Mouse (Mus musculus): ENCODE measurements around the gene Lrpprc.

Gene Lrpprc

GRCm38 (mm10) chr17:84758971-84759370 is 31.6 kb downstream of the Lrpprc start:
- in situ Hi-C loops (cut with MboI, MseI): no loop called here

- in situ Hi-C loops (cut with MboI, MseI): no loop called here
These were observed 32.2 kb downstream of the Lrpprc start for GRCm38 (mm10) chr17:84758374-84758773.

GRCm38 (mm10) chr17:84756090-84756489 is 34.5 kb downstream of the Lrpprc start:
- in situ Hi-C loops (cut with MboI, MseI): no loop called here

- in situ Hi-C loops (cut with MboI, MseI): no loop called here
These were observed 37.1 kb downstream of the Lrpprc start for GRCm38 (mm10) chr17:84753489-84753888.

GRCm38 (mm10) chr17:84752286-84752685 is 38.3 kb downstream of the Lrpprc start:
- in situ Hi-C loops (cut with MboI, MseI): no loop called here

- in situ Hi-C loops (cut with MboI, MseI): no loop called here
These were observed 38.9 kb downstream of the Lrpprc start for GRCm38 (mm10) chr17:84751630-84752191.

GRCm38 (mm10) chr17:84750130-84750529 is 40.5 kb downstream of the Lrpprc start:
- in situ Hi-C loops (cut with MboI, MseI): no loop called here

- in situ Hi-C loops (cut with MboI, MseI): loop anchor here in 1 of 2 experiments (25.0 kb wide), 1 partner anchor 1437 kb away; no protein-coding TSS in a partner anchor
These were observed 41.3 kb downstream of the Lrpprc start for GRCm38 (mm10) chr17:84749297-84749696.

- in situ Hi-C loops (cut with MboI, MseI): loop anchor here in 1 of 2 experiments (25.0 kb wide), 1 partner anchor 1436 kb away; no protein-coding TSS in a partner anchor
These were observed 42.4 kb downstream of the Lrpprc start for GRCm38 (mm10) chr17:84748152-84748682.

GRCm38 (mm10) chr17:84747212-84747611 is 43.4 kb downstream of the Lrpprc start:
- in situ Hi-C loops (cut with MboI, MseI): loop anchor here in 1 of 2 experiments (25.0 kb wide), 1 partner anchor 1435 kb away; no protein-coding TSS in a partner anchor

- in situ Hi-C loops (cut with MboI, MseI): loop anchor here in 1 of 2 experiments (25.0 kb wide), 1 partner anchor 1433 kb away; no protein-coding TSS in a partner anchor
These were observed 45.6 kb downstream of the Lrpprc start for GRCm38 (mm10) chr17:84745001-84745400.

- in situ Hi-C loops (cut with MboI, MseI): loop anchor here in 1 of 2 experiments (25.0 kb wide), 1 partner anchor 1432 kb away; no protein-coding TSS in a partner anchor
These were observed 46.3 kb downstream of the Lrpprc start for GRCm38 (mm10) chr17:84744256-84744655.

GRCm38 (mm10) chr17:84738073-84738797 is 52.4 kb downstream of the Lrpprc start:
- in situ Hi-C loops (cut with MboI, MseI): loop anchor here in 1 of 2 experiments (25.0 kb wide), 1 partner anchor 1426 kb away; no protein-coding TSS in a partner anchor

GRCm38 (mm10) chr17:84736719-84737118 is 53.9 kb downstream of the Lrpprc start:
- in situ Hi-C loops (cut with MboI, MseI): loop anchor here in 1 of 2 experiments (25.0 kb wide), 1 partner anchor 1424 kb away; no protein-coding TSS in a partner anchor

GRCm38 (mm10) chr17:84732612-84733011 is 58.0 kb downstream of the Lrpprc start:
- in situ Hi-C loops (cut with MboI, MseI): loop anchor here in 1 of 2 experiments (25.0 kb wide), 1 partner anchor 1420 kb away; no protein-coding TSS in a partner anchor

GRCm38 (mm10) chr17:84731361-84731760 is 59.2 kb downstream of the Lrpprc start:
- in situ Hi-C loops (cut with MboI, MseI): loop anchor here in 1 of 2 experiments (25.0 kb wide), 1 partner anchor 1419 kb away; no protein-coding TSS in a partner anchor

- in situ Hi-C loops (cut with MboI, MseI): loop anchor here in 1 of 2 experiments (25.0 kb wide), 1 partner anchor 1417 kb away; no protein-coding TSS in a partner anchor
These were observed 61.4 kb downstream of the Lrpprc start for GRCm38 (mm10) chr17:84729140-84729539.

GRCm38 (mm10) chr17:84728201-84728911 is 62.2 kb downstream of the Lrpprc start:
- in situ Hi-C loops (cut with MboI, MseI): loop anchor here in 1 of 2 experiments (25.0 kb wide), 1 partner anchor 1416 kb away; no protein-coding TSS in a partner anchor

- in situ Hi-C loops (cut with MboI, MseI): loop anchor here in 1 of 2 experiments (25.0 kb wide), 1 partner anchor 1413 kb away; no protein-coding TSS in a partner anchor
These were observed 65.4 kb downstream of the Lrpprc start for GRCm38 (mm10) chr17:84725163-84725562.

GRCm38 (mm10) chr17:84724028-84724427 is 66.6 kb downstream of the Lrpprc start:
- in situ Hi-C loops (cut with MboI, MseI): no loop called here

- in situ Hi-C loops (cut with MboI, MseI): no loop called here
These were observed 71.5 kb downstream of the Lrpprc start for GRCm38 (mm10) chr17:84719105-84719504.
